Mouse (Mus musculus): ENCODE data around the gene Zdhhc14.

- TF ChIP-seq GATA1 (IDR thresholded peaks at IDR 0.05; ENCODE audit: low read length): no peak
- no peak for TF ChIP-seq TAL1 (IDR thresholded peaks at IDR 0.05; ENCODE audit: low read length)
Observed at GRCm38 (mm10) chr17:5621626-5622591, 129.6 kb downstream of the Zdhhc14 start.
